Mouse (Mus musculus) neural tube, embryonic 10.5 days (tissue): ENCODE measurements around the gene Phlpp1.
"Not testable (repeated sequence)": the region's sequence is repeated elsewhere in the genome, so short reads cannot be mapped to it uniquely, and the experiment has no call there.

Experiments used
- DNase-seq: peaks from one replicate; pipeline ENCODE4 v3.0.0-alpha.2; 2017; ENCODE audit warnings: low spot score; ENCODE audit errors: extremely low spot score

The Phlpp1 gene

DNA sequence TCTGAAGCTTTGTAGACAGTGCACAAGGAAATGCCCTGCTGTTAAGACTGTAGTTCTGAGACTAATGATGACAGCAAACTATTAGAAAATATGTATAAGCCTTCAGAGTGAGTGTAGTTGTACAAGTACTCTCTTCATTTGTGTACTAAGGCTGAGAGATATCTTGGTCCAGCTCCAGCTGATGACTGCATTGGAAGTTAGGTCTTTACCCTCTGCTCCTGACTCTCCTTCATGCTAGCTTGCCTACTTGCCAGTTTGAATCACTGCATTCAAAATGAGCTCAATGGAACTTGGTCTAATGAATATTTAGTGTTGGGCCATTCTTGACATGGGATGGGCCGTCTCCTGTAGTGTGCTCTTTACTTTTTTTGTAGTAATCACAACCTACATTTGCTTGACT, 71.8 kb downstream of the Phlpp1 start:
- DNase-seq: no peak

DNA sequence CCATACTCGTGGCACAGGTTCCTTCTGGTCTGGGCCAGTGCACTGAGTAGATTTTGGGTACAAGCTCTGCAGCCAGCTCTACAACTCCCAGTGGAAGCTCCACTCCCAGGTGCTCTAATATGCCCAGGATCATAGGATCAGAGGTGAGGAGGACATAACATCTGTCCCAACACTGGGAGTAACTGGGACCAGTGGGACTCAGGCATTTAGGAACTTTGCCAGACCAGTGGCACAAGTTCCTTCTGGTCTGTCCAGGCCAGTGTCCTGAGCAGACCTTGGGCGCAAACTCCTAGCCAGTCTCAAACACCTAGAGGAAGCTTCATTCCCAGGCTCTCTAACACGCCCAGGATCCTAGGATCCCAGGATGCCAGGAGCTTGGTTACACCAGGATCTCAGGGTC, 72.7 kb downstream of the Phlpp1 start:
- no peak for DNase-seq

DNA sequence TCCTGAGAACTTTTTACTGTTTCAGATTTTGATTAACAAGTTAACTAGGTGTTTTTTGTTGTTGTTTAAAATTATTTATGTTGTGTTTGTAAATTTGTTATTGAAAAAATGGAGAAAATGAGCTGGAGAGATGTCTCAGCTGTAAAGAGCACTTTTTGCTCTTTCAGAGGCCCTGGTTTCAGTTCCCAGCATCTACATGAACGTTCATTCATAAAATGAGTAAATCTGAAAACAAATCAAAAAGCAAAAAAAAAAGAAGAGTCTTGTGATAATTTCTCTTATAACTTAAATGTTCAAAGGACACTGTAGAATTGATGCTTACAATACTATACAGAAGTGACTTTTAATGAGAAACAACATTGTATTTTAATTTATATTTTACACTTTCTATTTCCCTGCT, 82.5 kb downstream of the Phlpp1 start:
- no peak for DNase-seq

DNA sequence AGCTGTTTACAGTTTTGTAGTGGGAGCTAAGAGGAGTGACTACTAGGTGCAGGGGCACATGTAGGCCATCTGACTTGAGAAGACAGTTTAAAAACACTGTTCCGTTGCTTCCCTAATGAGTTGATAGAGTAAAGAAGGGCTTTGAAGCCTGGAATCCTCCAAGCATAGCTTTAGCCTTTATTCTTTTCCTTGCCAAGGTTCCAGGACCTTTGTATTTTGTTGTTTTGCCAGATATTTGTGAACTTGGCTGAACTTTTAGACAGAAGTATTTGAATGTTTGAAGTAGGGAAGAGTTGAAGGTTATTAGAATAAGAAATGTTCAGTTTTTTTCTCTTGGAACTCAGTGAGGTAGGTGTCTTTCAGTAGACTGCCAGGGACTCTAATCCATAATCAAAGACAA, 85.6 kb downstream of the Phlpp1 start:
- DNase-seq: no peak

DNA sequence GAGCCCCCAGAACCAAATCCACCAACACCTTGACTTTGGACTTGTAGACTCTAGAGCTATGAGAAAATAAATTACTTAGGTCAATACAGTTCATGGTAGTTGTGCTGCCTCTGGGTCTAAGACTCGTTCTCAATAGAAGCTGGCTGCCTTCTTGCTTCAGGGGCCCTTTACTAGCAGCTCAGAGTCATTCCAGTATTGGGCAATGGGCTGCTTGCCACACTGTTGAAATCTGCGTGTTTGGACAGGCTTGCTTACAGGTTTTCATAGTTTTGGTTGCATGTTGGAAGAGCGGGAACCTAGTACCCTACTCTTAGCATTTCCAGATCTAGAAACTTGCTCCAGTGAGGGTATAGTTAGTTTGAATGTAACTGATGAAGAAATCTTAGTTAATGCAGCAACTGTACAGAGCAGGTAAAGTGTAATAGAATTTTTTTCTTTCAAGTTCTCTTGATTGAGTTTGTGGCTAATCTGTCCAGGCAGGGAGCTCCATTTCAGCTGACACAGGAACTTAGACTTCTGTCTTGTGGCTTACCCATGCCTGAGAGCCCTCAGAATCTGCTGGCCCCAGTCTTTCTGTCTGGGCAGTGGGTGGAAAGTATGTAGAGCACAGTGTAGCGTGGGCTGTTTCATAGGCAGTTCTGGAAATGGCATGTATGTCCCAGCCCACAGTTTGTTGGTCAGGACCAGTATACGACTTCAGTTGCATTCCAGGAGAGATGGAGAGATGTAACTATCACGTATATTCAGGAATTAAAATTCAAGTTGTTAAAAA, 96.7 kb downstream of the Phlpp1 start:
- no peak for DNase-seq

DNA sequence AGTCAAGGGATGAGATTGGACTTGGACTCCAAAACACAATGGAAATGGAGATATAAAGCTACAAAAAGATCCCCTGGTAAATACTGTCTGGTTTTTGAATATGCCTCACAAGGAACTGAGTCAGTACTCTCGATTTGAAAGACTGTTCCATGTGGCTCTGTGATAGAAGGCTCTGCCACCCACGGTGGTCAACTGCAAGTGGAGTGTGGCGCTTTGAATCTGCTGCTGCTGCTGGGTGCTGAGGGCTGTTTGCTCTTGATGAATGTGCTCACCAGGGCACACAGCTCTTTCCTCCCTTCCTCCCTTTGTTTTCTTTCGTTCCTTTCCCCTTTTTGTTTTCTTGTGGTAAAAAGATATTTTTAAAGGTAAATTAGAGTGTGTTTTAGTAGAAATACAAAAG, 97.8 kb downstream of the Phlpp1 start:
- DNase-seq: no peak

DNA sequence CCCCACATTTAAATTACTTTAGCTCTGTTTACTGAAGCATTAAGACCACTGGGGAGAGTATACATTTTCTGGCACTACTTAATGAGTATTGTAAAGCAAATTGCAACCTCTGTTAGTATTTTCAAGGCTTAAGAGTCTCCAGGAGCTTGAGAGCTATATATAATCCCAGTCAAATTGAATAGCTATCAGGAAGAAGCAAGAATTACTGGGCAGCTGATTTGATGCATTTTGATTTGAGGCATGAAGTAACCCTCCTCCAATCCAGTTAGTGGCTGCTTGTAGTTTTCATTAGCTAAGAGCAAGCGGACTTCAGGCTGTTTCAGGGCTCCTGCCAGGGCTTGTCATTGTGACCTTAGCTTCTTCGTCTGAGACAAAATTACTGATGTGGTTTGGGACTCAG, 101.4 kb downstream of the Phlpp1 start:
- DNase-seq: no peak

DNA sequence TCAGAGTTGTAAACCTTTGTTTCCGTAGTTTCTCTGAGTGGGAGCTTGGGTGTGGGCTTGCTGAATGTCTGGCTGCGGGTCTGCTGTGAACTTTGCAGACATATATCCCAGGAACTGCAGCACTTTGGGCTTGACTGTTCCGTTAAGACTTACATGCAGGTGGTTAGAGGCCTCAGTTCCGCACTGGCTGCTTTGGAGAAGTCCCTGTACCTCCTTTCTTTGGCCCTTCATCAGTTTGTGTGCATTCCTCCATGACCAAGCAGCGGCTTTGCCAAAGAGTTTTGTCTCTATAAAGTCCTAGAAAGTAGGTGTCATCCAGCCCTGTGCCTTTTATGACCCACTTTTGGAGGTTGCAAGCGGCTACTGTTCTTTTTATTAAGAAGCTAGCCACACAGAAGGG, 102.2 kb downstream of the Phlpp1 start:
- no peak for DNase-seq

DNA sequence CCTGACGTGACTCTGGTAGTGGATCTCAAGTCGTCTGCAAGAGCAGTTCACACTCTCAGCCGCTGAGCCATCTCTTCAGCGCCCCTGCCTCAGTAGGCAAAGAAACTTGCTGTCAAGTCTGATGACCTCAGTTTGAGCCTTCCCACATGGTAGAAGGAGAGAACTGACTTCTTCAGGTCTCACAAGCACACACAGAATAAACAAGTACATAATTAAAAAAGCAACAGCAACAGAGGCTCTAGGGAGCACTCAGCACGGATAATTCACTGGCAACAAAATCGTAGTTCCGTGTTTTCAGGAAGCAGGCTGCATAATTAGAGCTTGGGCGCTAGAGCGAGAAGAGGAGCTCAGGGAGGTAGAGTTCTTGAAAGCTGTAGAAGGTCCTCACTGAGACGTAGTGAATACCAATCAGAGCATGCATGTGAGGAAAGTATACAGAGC, 103.0 kb downstream of the Phlpp1 start:
- no peak for DNase-seq

DNA sequence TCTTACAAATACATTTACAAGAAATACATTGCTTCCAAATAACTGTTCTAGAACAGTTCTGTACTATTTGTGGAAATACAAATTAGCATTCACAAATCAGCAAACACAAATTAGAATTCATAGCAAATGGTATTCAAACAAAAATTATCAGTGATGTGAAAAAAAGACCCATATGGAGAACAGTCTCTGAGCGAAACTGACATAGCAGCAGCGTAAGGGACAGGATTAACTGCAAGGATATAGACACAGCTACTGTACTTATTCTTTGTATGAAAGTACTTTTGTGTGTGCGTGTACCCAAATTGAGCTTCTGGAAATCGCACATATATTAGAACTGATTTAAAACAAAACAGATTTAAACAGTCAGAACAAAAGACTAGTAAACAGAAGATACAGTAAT, 103.6 kb downstream of the Phlpp1 start:
- no peak for DNase-seq

DNA sequence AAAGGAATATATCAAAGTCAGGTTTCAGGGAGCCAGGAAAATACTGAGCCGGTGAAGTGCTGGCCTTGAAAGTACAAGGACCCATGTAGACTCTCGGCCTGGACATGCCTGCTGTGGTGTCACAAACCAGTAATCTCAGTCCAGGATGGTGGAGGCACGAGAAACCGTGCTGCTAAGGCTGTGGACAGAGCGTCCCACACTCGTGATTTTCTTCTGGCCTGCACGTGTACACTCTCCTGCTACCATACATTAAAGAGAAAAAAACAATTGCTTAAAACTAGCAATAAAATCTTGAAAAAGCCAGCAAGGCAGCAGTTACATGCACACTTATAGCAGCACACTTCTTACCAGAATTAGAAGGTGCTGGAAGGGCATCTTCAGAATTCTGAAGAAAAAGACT, 104.2 kb downstream of the Phlpp1 start:
- DNase-seq: no peak

DNA sequence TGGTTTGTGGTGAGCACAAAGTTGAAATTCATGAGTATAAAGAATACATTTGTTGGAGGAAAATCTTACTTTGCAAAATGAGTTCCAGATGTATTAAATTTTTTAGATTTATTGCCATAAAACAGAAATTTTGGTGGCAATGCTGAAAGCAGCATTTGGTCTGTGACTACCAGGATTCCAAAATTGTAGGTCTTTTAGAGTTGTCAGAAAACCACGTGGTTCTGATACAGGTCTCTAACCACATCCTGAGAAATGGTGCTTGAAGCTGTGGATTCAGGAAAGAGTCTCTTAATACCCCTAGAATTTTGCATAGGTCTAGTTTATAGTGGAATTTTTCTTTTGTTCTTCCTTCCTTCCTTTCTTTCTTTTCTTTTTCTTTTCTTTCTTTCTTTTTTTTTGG, 105.3 kb downstream of the Phlpp1 start:
- DNase-seq: no peak

DNA sequence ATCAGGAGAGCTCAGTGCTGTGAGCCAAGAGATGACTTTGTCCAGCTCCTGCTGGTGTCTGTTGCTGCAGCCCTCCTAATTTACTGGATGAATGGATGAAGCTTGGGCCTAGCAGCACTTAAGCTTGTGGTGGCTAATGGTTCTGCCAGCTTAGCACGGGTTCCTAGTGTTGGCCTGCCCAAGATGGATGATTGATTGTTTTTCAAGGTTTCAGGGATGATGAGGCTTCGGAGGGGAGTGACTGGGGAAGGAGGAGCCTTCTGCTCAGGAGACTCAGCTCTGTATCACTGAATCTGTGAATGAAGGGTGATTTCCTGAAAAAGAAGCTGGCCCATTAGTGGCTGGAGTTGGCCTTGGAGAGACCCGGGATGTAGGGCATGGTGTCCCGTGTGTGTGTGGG, 105.7 kb downstream of the Phlpp1 start:
- no peak for DNase-seq

DNA sequence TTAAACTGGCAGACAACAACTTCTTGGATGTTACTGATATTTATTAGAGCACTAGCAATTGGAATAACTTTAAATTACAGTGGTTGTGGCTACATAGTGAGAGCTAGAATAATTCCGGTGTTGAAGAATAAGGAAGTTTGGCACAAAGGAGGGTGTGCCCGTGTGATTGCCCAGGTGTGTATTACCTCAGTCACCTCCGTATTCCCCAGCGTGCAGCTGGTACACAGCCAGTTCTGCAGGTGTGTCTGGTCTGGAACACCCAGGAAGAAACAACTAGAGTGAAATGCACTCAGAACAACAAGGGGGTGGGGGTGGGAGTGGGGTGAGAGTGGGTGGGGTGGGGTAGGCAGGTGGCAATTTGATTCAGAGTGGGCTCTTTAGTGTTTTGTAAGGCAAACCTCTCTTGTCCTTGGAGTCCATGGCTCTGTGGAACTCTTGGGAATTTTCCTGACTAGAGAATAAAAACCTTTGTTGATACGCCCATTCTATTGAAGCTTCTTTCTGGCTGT, 107.1 kb downstream of the Phlpp1 start:
- DNase-seq: no peak

DNA sequence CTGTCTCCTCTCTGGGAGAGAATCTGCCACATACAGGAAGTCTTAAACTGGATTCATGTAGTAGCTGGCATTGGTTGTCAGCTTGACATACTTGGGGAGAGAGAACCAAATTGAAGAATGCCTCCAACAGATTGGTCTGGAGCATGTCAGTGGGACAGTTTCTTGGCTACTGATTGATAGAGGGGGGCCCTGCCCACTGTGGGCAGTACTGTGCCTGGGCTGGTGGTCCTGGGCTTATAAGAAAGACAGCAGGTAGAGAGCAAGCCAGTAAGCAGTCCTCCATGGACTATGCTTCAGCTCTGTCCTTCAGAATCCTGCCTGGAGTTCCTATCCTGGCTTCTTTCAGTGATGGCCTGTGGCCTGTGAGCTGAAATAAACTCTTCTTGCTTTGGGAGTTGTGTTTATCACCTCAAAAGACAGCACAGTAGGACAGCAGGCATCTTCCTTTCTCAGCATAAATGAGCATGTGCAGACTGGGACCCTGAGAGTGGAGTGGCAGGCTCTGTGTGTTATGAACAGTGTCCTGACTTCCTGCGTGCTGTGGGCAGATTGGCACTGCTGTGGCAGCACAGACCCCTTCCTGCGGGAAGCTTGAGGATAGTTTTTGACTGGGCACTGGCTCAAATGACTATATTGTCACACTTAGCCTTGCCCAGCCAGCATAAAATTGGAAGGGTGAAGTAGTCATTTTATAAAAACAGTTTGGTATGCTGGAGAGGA, 108.0 kb downstream of the Phlpp1 start:
- DNase-seq: no peak

DNA sequence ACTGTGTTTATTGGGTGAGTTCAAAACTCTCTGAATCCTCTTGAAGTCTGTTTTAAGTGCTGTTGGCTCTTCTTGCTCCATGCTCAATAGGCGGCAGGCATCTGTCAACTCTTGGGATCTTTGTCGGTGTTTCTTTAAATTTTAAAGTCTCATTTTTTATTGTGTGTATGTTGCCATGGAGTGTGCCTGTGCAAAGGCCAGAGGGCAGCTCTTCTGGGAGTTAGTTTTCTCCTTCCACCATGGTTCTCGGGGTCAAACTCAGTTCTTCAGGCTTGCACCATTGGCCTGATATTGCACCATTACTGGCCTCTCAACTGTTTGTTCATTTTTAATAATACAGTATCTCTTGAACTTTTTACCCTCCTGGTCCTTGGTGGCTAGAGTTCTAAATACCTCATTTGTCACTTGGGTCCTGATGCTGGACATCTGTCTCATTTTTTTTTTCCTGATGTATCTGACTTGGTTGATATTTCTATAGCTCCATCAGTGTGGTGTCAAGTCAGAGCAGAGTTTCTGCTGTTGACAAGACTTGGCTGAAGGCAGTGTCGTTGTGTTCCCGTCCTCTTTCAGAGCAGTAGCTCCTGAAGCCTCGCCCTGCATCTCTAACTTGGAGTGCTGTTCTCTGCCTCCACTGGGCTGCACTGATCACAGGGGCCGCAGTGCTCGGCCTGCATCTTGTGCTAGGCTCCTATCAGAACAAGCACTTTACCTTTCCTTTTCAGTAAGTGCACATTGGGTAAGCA, 108.8 kb downstream of the Phlpp1 start:
- no peak for DNase-seq

DNA sequence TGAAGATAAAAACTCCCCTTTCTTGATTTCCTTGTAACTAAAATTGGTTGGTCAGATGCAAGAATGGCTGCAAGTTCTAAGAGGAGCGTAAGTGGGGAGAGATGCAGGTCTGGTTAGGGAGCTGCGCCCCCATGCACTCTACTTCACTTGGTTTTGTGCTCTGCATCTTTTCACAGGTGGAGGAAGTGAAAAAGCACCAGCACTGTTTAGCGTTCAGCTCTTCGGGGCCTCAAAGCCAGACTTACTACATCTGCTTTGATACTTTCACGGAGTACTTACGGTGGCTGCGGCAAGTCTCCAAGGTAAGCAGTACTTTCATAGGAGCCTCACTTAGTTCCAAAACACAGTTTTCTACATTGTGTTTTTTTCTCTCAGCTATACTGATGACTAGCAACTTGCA, 115.3 kb downstream of the Phlpp1 start:
- no peak for DNase-seq

DNA sequence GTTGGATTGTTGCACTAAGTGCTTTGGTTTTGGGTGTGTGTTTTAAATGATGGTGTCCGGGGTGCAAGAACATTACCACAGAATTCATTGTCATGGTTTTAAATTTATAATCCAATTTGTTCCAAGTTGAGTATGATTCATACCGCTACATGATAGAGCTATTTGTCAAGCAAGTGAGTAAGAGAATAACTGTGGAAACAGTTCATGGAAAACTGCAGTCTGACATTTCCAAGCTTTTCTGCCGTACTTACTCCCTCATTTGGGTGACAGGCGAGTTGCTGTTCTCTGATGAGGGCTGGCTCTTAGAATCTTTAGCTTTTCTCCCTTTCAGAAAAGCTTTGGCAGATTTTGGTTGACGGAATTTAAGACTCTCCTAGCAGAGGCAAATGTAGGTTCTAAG, 117.5 kb downstream of the Phlpp1 start:
- no peak for DNase-seq

DNA sequence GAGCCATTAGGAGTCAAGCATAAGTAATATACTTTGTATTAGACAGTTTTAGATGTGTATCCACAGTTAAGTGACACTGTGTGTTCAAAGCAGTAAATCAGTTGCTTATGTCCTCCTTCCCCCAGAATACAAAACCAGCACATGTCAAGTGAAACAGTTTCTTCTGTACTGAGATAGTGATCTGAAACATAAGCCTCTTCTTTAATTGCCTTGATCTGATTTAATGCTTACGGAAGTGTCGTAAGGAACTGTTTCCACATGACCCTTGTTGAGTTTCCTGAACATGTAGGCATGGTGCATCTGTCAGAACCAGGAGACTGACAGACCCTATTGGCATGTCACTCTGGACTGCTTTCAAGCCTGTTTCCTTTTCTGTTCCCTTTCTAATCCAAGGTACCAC, 118.0 kb downstream of the Phlpp1 start:
- no peak for DNase-seq

DNA sequence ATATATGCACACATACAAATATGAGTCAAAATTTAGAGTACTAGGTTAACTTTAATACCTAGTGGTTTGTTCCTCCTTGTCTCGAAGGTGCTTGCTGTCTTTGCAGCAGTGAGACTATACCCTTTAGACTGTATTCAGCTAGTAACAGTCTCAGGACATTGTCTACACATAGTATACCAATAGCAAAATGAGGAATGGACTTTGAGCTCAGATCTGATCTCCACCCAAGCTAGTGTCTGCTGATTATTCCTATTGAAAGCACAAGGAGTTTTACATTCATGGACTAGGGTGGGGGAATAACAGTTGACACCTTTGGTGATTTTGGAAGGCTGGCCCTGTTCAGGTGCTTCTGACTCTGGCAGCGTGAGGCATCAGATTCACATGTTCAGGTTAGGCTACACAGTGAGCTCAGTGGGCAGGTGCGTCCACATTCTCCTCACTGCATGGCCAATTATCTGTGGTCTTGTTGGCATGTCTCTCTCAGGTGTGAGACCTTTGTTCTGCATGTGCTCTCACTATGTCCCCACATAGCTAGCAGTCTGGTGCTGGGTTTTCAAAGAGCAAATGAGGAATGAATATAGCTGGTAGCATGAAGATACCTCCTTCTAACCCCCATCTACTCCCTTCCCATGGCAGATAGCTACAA, 138.0 kb downstream of the Phlpp1 start:
- no peak for DNase-seq

DNA sequence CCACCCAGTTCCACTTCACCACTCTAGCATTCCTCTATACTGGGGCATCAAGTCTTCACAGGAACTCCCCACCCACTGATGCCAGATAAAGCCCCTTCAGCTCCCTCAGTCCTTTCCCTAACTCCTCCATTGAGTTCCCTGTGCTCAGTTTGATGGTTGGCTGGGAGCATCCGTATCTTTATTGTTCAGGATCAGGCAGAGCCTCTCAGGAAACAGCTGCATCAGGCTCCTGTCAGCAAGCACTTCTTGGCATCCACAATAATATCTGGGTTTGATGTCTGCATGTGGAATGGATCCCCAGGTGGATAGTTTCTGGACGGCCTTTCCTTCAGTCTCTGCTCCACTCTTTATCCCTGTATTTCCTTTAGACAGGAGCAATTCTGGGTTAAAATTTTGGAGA, 138.7 kb downstream of the Phlpp1 start:
- no peak for DNase-seq

DNA sequence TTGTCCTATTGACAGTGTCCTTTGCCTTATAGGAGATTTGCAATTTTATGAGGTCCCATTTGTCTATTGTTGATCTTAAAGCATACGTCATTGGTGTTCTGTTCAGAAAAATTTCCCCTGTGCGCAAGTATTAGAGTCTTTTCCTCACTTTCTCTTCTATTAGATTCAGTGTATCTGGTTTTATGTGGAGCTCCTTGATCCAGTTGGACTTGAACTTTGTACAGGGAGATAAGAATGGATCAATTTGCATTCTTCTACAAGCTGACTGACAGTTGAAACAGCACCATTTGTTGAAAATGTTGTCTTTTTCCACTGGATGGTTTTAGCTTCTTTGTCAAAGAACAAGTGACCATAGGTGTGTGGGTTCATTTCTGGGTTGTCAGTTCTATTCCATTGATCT, 140.3 kb downstream of the Phlpp1 start:
- not testable (repeated sequence) for DNase-seq
